In the genomic region with DNA sequence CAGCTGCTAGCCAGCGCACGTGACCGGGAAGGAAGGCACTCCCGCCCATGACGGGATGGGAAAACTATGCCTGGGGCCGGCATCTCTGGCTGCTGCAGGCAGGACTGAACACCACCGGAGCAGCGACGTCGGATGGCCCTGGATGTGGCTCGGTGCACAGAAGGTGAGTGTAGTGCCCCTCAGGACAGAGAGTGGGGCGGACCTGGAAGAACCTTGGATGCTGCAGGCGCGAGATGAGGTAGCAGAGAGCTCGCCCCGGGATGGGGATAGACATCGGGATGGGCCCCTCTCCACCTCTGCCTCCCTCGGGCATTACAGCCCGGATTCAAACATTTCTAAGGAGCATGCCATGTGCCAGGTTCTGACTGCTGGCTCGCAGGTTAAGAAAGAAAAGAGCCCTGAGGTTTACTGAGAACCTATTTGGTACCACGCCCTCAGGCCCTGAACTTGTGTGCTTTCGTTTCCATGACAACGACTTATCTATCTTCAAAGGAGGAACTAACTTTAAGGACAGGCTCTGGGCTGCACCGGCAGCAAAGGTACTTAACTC, we compare ENCODE assay signal across 7 mouse cellular contexts. TPM values are rescaled to one million over a fixed set of nuclear protein-coding genes. Genes with fewer than 3 reads are reported as not detected.
DNase-seq lines count a peak whose midpoint lies in the region; ATAC-seq and TF ChIP-seq lines count a peak whose summit lies in the region.

A gene (plus strand): TSS at position 52 of the 550 bp plus-strand sequence.

- H3K9me3 ChIP-seq in forebrain, embryonic 15.5 days: no peaks in the 10 kb centered on the region
- H3K9me3 ChIP-seq in liver, embryonic 12.5 days (replicated peaks): no peaks in the 10 kb centered on the region

- no peaks in the 10 kb centered on the region for H3K27me3 ChIP-seq in forebrain, embryonic 15.5 days
- H3K27me3 ChIP-seq in liver, embryonic 12.5 days (replicated peaks): peaks cover 4% of the 10 kb centered on the region
- no peaks in the 10 kb centered on the region for H3K27me3 ChIP-seq in myocyte (ENCODE audit: control insufficient read depth, insufficient read depth, insufficient read length)

- peaks cover 8% of the 10 kb centered on the region for H3K4me1 ChIP-seq in forebrain, embryonic 15.5 days
- peaks cover 10% of the 10 kb centered on the region for H3K4me1 ChIP-seq in liver, embryonic 12.5 days

- peak; percentile 75 for DNase-seq in ES-CJ7 (ENCODE audit: low read depth, low spot score)
- peak; percentile 31 to 36 for DNase-seq in adrenal gland, adult 18-20 months (ENCODE audit: low spot score in 2 of 2)
- peak; percentile 76 for DNase-seq in heart, postnatal 4 days

- no peak for TF ChIP-seq POLR2A in myocyte (IDR thresholded peaks at IDR 0.05; ENCODE audit: insufficient read length, low read depth)

- H3K36me3 ChIP-seq in forebrain, embryonic 15.5 days: no peaks in the 10 kb centered on the region
- H3K36me3 ChIP-seq in liver, embryonic 12.5 days: no peaks in the 10 kb centered on the region
- no peaks in the 10 kb centered on the region for H3K36me3 ChIP-seq in myocyte (ENCODE audit: control insufficient read depth, insufficient read depth)

- ATAC-seq in forebrain, embryonic 15.5 days (replicated peaks): peak; percentile 74
- ATAC-seq in liver, embryonic 12.5 days: peak; percentile 27; the same call in 1 of the 2 replicates
- no peak for ATAC-seq in erythroid progenitor cell, adult 5-6 weeks (replicated peaks; ENCODE audit: low FRiP score, poor library complexity, severe bottlenecking)

- H3K9ac ChIP-seq in forebrain, embryonic 15.5 days (replicated peaks): peak within 1 kb of the TSS; percentile 47
- no peak within 1 kb of the TSS for H3K9ac ChIP-seq in liver, embryonic 12.5 days

- no peak within 1 kb of the TSS for H3K27ac ChIP-seq in forebrain, embryonic 15.5 days (replicated peaks)
- H3K27ac ChIP-seq in liver, embryonic 12.5 days: no peak within 1 kb of the TSS

- H3ac ChIP-seq in myocyte (ENCODE audit: control insufficient read depth, insufficient read length): no peak within 1 kb of the TSS

- peak within 1 kb of the TSS; percentile 66 for H3K4me2 ChIP-seq in forebrain, embryonic 15.5 days (replicated peaks)
- peak within 1 kb of the TSS; percentile 49 for H3K4me2 ChIP-seq in liver, embryonic 12.5 days
- peak within 1 kb of the TSS; percentile 52 for H3K4me2 ChIP-seq in myocyte (ENCODE audit: low read depth)

- H3K4me3 ChIP-seq in forebrain, embryonic 15.5 days: peak within 1 kb of the TSS; percentile 40
- no peak within 1 kb of the TSS; the same call in 1 of the 2 replicates for H3K4me3 ChIP-seq in liver, embryonic 12.5 days
- no peak within 1 kb of the TSS for H3K4me3 ChIP-seq in myocyte

- WGBS in forebrain, embryonic 15.5 days: 2% methylated on average over 24 of the region's 24 CpGs
- 7% methylated on average over 24 of the region's 24 CpGs for WGBS in liver, embryonic 12.5 days (ENCODE audit: insufficient replicate concordance)

- no peaks in the 10 kb centered on the region for H3K79me2 ChIP-seq in myocyte (ENCODE audit: control insufficient read depth, insufficient read depth)

TF ChIP-seq in myocyte, 11 proteins besides CTCF, POLR2A, EP300 and RAD21:
- TF ChIP-seq USF1 (IDR thresholded peaks at IDR 0.05; ENCODE audit: low read depth): peak; percentile 71
- TF ChIP-seq TCF12 (IDR thresholded peaks at IDR 0.05; ENCODE audit: insufficient read depth, poor library complexity, severe bottlenecking): no peak
TF ChIP-seq in myocyte: peak in this region for 1.

RNA-seq across cellular contexts. Expression of the gene that starts here (rescaled TPM):
- 1 to 10 TPM; 7.7 to 8.7 TPM for total RNA-seq in adrenal gland, adult 18-20 months (2021)
- 5.3 and 5.4 TPM in 2 replicates for polyA plus RNA-seq in forebrain, embryonic 15.5 days (2015; fragmentation: Nextera tagmentation; extraction: Ambion mirVana)
- total RNA-seq in heart, postnatal 4 days (2021): 10 to 100 TPM; 10.5 to 13.2 TPM
- 0.29 and 0.42 TPM in 2 replicates for polyA plus RNA-seq in liver, embryonic 12.5 days (2016; fragmentation: Nextera tagmentation; extraction: Ambion mirVana)
- not detected for polyA plus RNA-seq in myocyte (2012; fragmentation: generic; extraction: Trizol)
- total RNA-seq in erythroid progenitor cell, adult 5-6 weeks (2015; ENCODE audit: low replicate concordance): not detected in 2 replicates
- not detected in 2 replicates for total RNA-seq in erythroid progenitor cell, adult 5-6 weeks (2017; ENCODE audit: low replicate concordance)

Comparison
In these comparisons a context has a peak if more than half of its experiments do, and no peak if none do; other contexts are left out.
1. RNA of the gene that starts here (total RNA-seq): 10.5 to 13.2 TPM in heart, postnatal 4 days and 7.7 to 8.7 TPM in adrenal gland, adult 18-20 months; not detected in erythroid progenitor cell, adult 5-6 weeks; every median in the first group is over 4 times any median in the second.
2. Peak in ATAC-seq and H3K4me2 ChIP-seq in liver, embryonic 12.5 days; RNA of the gene not detected or under 1 TPM.
3. Peak in every context shown above with its lines, with median percentiles within 50 percentile points of each other: DNase-seq and H3K4me2 ChIP-seq.